Mouse (Mus musculus) limb, embryonic 10.5 days (tissue): ENCODE results near the gene Trpc4. TPM values are rescaled to one million over a fixed set of nuclear protein-coding genes. Genes with fewer than 3 reads are reported as not detected.

Experiments used
- DNase-seq: peaks from one replicate; pipeline ENCODE4 v3.0.0-alpha.2; 2017; ENCODE audit warnings: low spot score
- H3K27ac ChIP-seq: fragments of 300-500 bp; sonication (generic); 2 replicates; pipeline ENCODE4 v1.5.1; 2016; ENCODE audit warnings: mild to moderate bottlenecking
- H3K27me3 ChIP-seq: fragments of 300-500 bp; sonication (generic); 2 replicates; pipeline ENCODE4 v1.6.1; 2016; ENCODE audit warnings: low read depth, mild to moderate bottlenecking; ENCODE audit not compliant: poor library complexity, severe bottlenecking
- H3K36me3 ChIP-seq: fragments of 300-500 bp; sonication (generic); 2 replicates; pipeline ENCODE4 v1.6.1; 2016; ENCODE audit warnings: mild to moderate bottlenecking, moderate library complexity
- H3K4me1 ChIP-seq: fragments of 300-500 bp; sonication (generic); 2 replicates; pipeline ENCODE4 v1.6.1; 2016
- H3K4me3 ChIP-seq: fragments of 300-500 bp; sonication (generic); 2 replicates; pipeline ENCODE4 v1.5.1; 2016; ENCODE audit warnings: mild to moderate bottlenecking, moderate library complexity
- H3K9me3 ChIP-seq: fragments of 300-500 bp; sonication (generic); replicated peaks from 2 replicates; pipeline ENCODE4 v1.6.1; 2016; ENCODE audit warnings: mild to moderate bottlenecking
- WGBS: fragments of 180-500 bp; shearing (Covaris S2); methylation state at CpG from one replicate; pipeline ENCODE4 v1.1.7; 2016; 5-methylcytosine and 5-hydroxymethylcytosine counted together
- polyA plus RNA-seq: library from polyadenylated mRNA; unstranded; fragments of >200 nt; fragmentation: Nextera tagmentation; extraction: Ambion mirVana; gene quantifications from 2 replicates; pipeline ENCODE4 v1.2.1, GENCODE M21; 2016

The Trpc4 gene
- polyA plus RNA-seq, 1 experiment from 2014 or later = 0.48 TPM

DNA sequence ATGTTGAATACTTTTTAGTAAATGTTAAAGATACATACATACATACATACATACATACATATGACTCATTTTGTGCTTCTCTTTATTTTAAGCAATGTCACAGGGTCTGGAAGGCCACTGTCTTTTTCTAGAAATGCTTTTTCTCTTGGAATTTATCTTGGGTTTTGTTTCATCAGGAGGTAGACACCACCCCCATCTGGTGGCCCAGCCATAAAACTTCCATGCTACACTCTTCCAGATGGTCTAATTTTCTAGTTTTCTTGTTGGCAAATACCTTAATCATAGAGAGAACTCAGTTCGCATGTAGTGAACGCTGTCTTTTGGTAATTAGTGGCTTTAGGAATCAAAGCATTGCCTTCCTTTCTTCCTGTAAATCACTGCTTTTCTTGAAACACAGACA lies 158.2 kb downstream of the Trpc4 start:
- WGBS = 76% methylated on average over 2 of the region's 2 CpGs
- Histone ChIP-seq H3K27me3 (no peaks in the 10 kb centered on the region), H3K4me1 (peaks cover 7% of the 10 kb centered on the region; the same call in 1 of the 2 replicates), H3K4me3 (no peak overlapping the region), H3K36me3 (no peaks in the 10 kb centered on the region), H3K9me3 (no peaks in the 10 kb centered on the region), H3K27ac (no peak overlapping the region)
- no peak for DNase-seq

GRCm38 (mm10) chr3:54352891-54353652 lies 197.2 kb downstream of the Trpc4 start:
- 0 out of 2 replicates have a peak, but pooled peaks cover 3% of the 10 kb centered on the region for H3K4me1 ChIP-seq
- no peaks in the 10 kb centered on the region for H3K27me3 ChIP-seq
- no peaks in the 10 kb centered on the region for H3K9me3 ChIP-seq
- 33% methylated on average over 9 of the region's 9 CpGs for WGBS
- peak; percentile 78 for DNase-seq
- no peak overlapping the region for H3K4me3 ChIP-seq
- no peaks in the 10 kb centered on the region for H3K36me3 ChIP-seq
- H3K27ac ChIP-seq = no peak overlapping the region

- 77% methylated on average over 3 of the region's 3 CpGs for WGBS
- Histone ChIP-seq H3K9me3 (no peaks in the 10 kb centered on the region), H3K27me3 (no peaks in the 10 kb centered on the region), H3K27ac (no peak overlapping the region), H3K4me3 (no peak overlapping the region), H3K36me3 (no peaks in the 10 kb centered on the region), H3K4me1 (peaks cover 19% of the 10 kb centered on the region)
- no peak for DNase-seq
These were observed 201.7 kb downstream of the Trpc4 start for GRCm38 (mm10) chr3:54357561-54357960.

- peak; percentile 50 for DNase-seq
- no peaks in the 10 kb centered on the region for H3K9me3 ChIP-seq
- H3K4me3 ChIP-seq = no peak overlapping the region
- H3K27me3 ChIP-seq = no peaks in the 10 kb centered on the region
- no peaks in the 10 kb centered on the region for H3K36me3 ChIP-seq
- WGBS = 27% methylated on average over 15 of the region's 15 CpGs
- peaks cover 19% of the 10 kb centered on the region for H3K4me1 ChIP-seq
- H3K27ac ChIP-seq = no peak overlapping the region
These were observed 202.8 kb downstream of the Trpc4 start for GRCm38 (mm10) chr3:54358463-54359189.

GRCm38 (mm10) chr3:54360897-54361296 lies 205.1 kb downstream of the Trpc4 start, which contains the start of gene Postn:
Gene Postn, plus strand, starts transcription at chr3:54361109.
- no peak for DNase-seq
- Histone ChIP-seq H3K9me3 (no peaks in the 10 kb centered on the region), H3K27me3 (no peaks in the 10 kb centered on the region), H3K36me3 (no peaks in the 10 kb centered on the region), H3K4me1 (peaks cover 19% of the 10 kb centered on the region), H3K4me3 (no peak within 1 kb of the TSS), H3K27ac (no peak within 1 kb of the TSS; the same call in 1 of the 2 replicates)
- 37% methylated on average over 6 of the region's 6 CpGs for WGBS

GRCm38 (mm10) chr3:54361656-54362055 lies 205.8 kb downstream of the Trpc4 start:
- H3K27ac ChIP-seq = no peak overlapping the region
- no peaks in the 10 kb centered on the region for H3K9me3 ChIP-seq
- no peaks in the 10 kb centered on the region for H3K27me3 ChIP-seq
- H3K36me3 ChIP-seq = no peaks in the 10 kb centered on the region
- H3K4me1 ChIP-seq = peaks cover 19% of the 10 kb centered on the region
- no peak for DNase-seq
- H3K4me3 ChIP-seq = no peak overlapping the region

Other genes starting within 250 kb of the Trpc4 start
- gene Postn, start 205.1 kb downstream of the Trpc4 start, polyA plus RNA-seq = 6.7 and 7.7 TPM in 2 replicates